Mouse (Mus musculus): Measurements from ENCODE around the gene Abhd6. TPM values are rescaled to one million over a fixed set of nuclear protein-coding genes. Genes with fewer than 3 reads are reported as not detected.

The Abhd6 gene
- polyA plus RNA-seq, 2 experiments, result 11.2 to 21.8 TPM

GRCm38 (mm10) chr14:7989371-7989770 lies 13.3 kb upstream of the Abhd6 start:
- 68% methylated on average over 1 of the region's 1 CpGs for WGBS
- no peak for DNase-seq (ENCODE audit: low spot score)
- no peak for ATAC-seq (ENCODE audit: low FRiP score, low read depth)

GRCm38 (mm10) chr14:7989961-7990360 lies 12.7 kb upstream of the Abhd6 start:
- no peak for TF ChIP-seq POLR2A (IDR thresholded peaks at IDR 0.05; ENCODE audit: borderline replicate concordance, extremely low read depth, insufficient read depth, insufficient read length)

More at GRCm38 (mm10) chr14:7989371-7989770, 13.3 kb upstream of the Abhd6 start:
- no peak overlapping the region for H3K4me2 ChIP-seq (replicated peaks; ENCODE audit: low read depth, low read length, severe bottlenecking)
- no peaks in the 10 kb centered on the region for H3K36me3 ChIP-seq (ENCODE audit: control insufficient read depth, insufficient read depth, low read length)
- no peaks in the 10 kb centered on the region for H3K27me3 ChIP-seq (ENCODE audit: control insufficient read depth, insufficient read depth, low read length)
- H3K9me3 ChIP-seq (ENCODE audit: control insufficient read depth, low read length), result no peaks in the 10 kb centered on the region
- 0 out of 2 replicates have a peak, but pooled peaks cover 5% of the 10 kb centered on the region for H3K4me1 ChIP-seq (ENCODE audit: control insufficient read depth, insufficient read depth, low read length)
- TF ChIP-seq POLR2A (IDR thresholded peaks at IDR 0.05; ENCODE audit: borderline replicate concordance, extremely low read depth, insufficient read depth, insufficient read length), result no peak
- H3K27ac ChIP-seq (replicated peaks; ENCODE audit: low read depth, low read length), result no peak overlapping the region
- H3K4me3 ChIP-seq (replicated peaks; ENCODE audit: low read length), result no peak overlapping the region
- no peak overlapping the region for H3K9ac ChIP-seq (ENCODE audit: low read depth, low read length, severe bottlenecking)

GRCm38 (mm10) chr14:7991108-7991776 lies 11.5 kb upstream of the Abhd6 start:
- TF ChIP-seq POLR2A (IDR thresholded peaks at IDR 0.05; ENCODE audit: borderline replicate concordance, extremely low read depth, insufficient read depth, insufficient read length), result no peak
- WGBS, result 82% methylated on average over 5 of the region's 5 CpGs

More at GRCm38 (mm10) chr14:7989961-7990360, 12.7 kb upstream of the Abhd6 start:
- WGBS, result 90% methylated on average over 3 of the region's 3 CpGs
- H3K4me2 ChIP-seq (replicated peaks; ENCODE audit: low read depth, low read length, severe bottlenecking), result no peak overlapping the region
- H3K27ac ChIP-seq (replicated peaks; ENCODE audit: low read depth, low read length), result no peak overlapping the region
- DNase-seq (ENCODE audit: low spot score), result no peak
- no peaks in the 10 kb centered on the region for H3K27me3 ChIP-seq (ENCODE audit: control insufficient read depth, insufficient read depth, low read length)
- H3K4me3 ChIP-seq (replicated peaks; ENCODE audit: low read length), result no peak overlapping the region
- 0 out of 2 replicates have a peak, but pooled peaks cover 5% of the 10 kb centered on the region for H3K4me1 ChIP-seq (ENCODE audit: control insufficient read depth, insufficient read depth, low read length)
- H3K9ac ChIP-seq (ENCODE audit: low read depth, low read length, severe bottlenecking), result no peak overlapping the region
- H3K9me3 ChIP-seq (ENCODE audit: control insufficient read depth, low read length), result no peaks in the 10 kb centered on the region
- H3K36me3 ChIP-seq (ENCODE audit: control insufficient read depth, insufficient read depth, low read length), result no peaks in the 10 kb centered on the region
- ATAC-seq (ENCODE audit: low FRiP score, low read depth), result no peak

GRCm38 (mm10) chr14:7992158-7992557 lies 10.5 kb upstream of the Abhd6 start:
- Histone ChIP-seq H3K27ac (replicated peaks; ENCODE audit: low read depth, low read length) (no peak overlapping the region), H3K27me3 (ENCODE audit: control insufficient read depth, insufficient read depth, low read length) (no peaks in the 10 kb centered on the region), H3K36me3 (ENCODE audit: control insufficient read depth, insufficient read depth, low read length) (no peaks in the 10 kb centered on the region), H3K9ac (ENCODE audit: low read depth, low read length, severe bottlenecking) (no peak overlapping the region), H3K4me3 (replicated peaks; ENCODE audit: low read length) (no peak overlapping the region), H3K9me3 (ENCODE audit: control insufficient read depth, low read length) (no peaks in the 10 kb centered on the region), H3K4me1 (ENCODE audit: control insufficient read depth, insufficient read depth, low read length) (0 out of 2 replicates have a peak, but pooled peaks cover 5% of the 10 kb centered on the region), H3K4me2 (replicated peaks; ENCODE audit: low read depth, low read length, severe bottlenecking) (no peak overlapping the region)
- WGBS, result 42% methylated on average over 6 of the region's 6 CpGs
- peak; percentile 45; the same call in 1 of the 2 replicates for ATAC-seq (ENCODE audit: low FRiP score, low read depth)
- no peak for DNase-seq (ENCODE audit: low spot score)
- TF ChIP-seq POLR2A (IDR thresholded peaks at IDR 0.05; ENCODE audit: borderline replicate concordance, extremely low read depth, insufficient read depth, insufficient read length), result no peak

More at GRCm38 (mm10) chr14:7991108-7991776, 11.5 kb upstream of the Abhd6 start:
- H3K4me1 ChIP-seq (ENCODE audit: control insufficient read depth, insufficient read depth, low read length), result 0 out of 2 replicates have a peak, but pooled peaks cover 5% of the 10 kb centered on the region
- no peaks in the 10 kb centered on the region for H3K27me3 ChIP-seq (ENCODE audit: control insufficient read depth, insufficient read depth, low read length)
- DNase-seq (ENCODE audit: low spot score) (no peak), ATAC-seq (ENCODE audit: low FRiP score, low read depth) (no peak)
- no peak overlapping the region for H3K9ac ChIP-seq (ENCODE audit: low read depth, low read length, severe bottlenecking)
- no peak overlapping the region for H3K4me3 ChIP-seq (replicated peaks; ENCODE audit: low read length)
- H3K9me3 ChIP-seq (ENCODE audit: control insufficient read depth, low read length), result no peaks in the 10 kb centered on the region
- H3K36me3 ChIP-seq (ENCODE audit: control insufficient read depth, insufficient read depth, low read length), result no peaks in the 10 kb centered on the region
- H3K27ac ChIP-seq (replicated peaks; ENCODE audit: low read depth, low read length), result no peak overlapping the region
- H3K4me2 ChIP-seq (replicated peaks; ENCODE audit: low read depth, low read length, severe bottlenecking), result no peak overlapping the region

GRCm38 (mm10) chr14:7994271-7994767 lies 8.4 kb upstream of the Abhd6 start, which contains the start of gene Dnase1l3:
Gene Dnase1l3, minus strand, starts transcription at chr14:7994573.
- Histone ChIP-seq H3K9ac (ENCODE audit: low read depth, low read length, severe bottlenecking) (no peak within 1 kb of the TSS), H3K4me3 (replicated peaks; ENCODE audit: low read length) (no peak within 1 kb of the TSS), H3K4me1 (ENCODE audit: control insufficient read depth, insufficient read depth, low read length) (0 out of 2 replicates have a peak, but pooled peaks cover 5% of the 10 kb centered on the region), H3K36me3 (ENCODE audit: control insufficient read depth, insufficient read depth, low read length) (no peaks in the 10 kb centered on the region), H3K27ac (replicated peaks; ENCODE audit: low read depth, low read length) (no peak within 1 kb of the TSS), H3K9me3 (ENCODE audit: control insufficient read depth, low read length) (no peaks in the 10 kb centered on the region), H3K27me3 (ENCODE audit: control insufficient read depth, insufficient read depth, low read length) (peaks cover 3% of the 10 kb centered on the region; the same call in 1 of the 2 replicates), H3K4me2 (replicated peaks; ENCODE audit: low read depth, low read length, severe bottlenecking) (no peak within 1 kb of the TSS)
- no peak for ATAC-seq (ENCODE audit: low FRiP score, low read depth)
- TF ChIP-seq POLR2A (IDR thresholded peaks at IDR 0.05; ENCODE audit: borderline replicate concordance, extremely low read depth, insufficient read depth, insufficient read length), result no peak
- 62% methylated on average over 8 of the region's 8 CpGs for WGBS
- no peak for DNase-seq (ENCODE audit: low spot score)

Measured in limb, embryonic 14.5 days (tissue).